Mouse (Mus musculus): ENCODE results near the gene Actl6b. TPM values are rescaled to one million over a fixed set of nuclear protein-coding genes. Genes with fewer than 3 reads are reported as not detected.
A peak's percentile ranks its signal among the peaks of the same experiment; 100 is the strongest.

The Actl6b gene
- polyA plus RNA-seq, 1 experiment = 0.25 TPM

- Histone ChIP-seq H3K36me3 (ENCODE audit: control insufficient read depth, insufficient read depth, low read length) (no peaks in the 10 kb centered on the region), H3K27ac (ENCODE audit: control insufficient read depth, insufficient read depth, low read depth, low read length) (no peak overlapping the region), H3K4me1 (ENCODE audit: control insufficient read depth, insufficient read depth, low read length) (peaks cover 26% of the 10 kb centered on the region)
Observed at GRCm38 (mm10) chr5:137607860-137608653, 54.7 kb downstream of the Actl6b start.

GRCm38 (mm10) chr5:137608654-137609190 is 55.4 kb downstream of the Actl6b start:
- Histone ChIP-seq H3K4me3 (ENCODE audit: control insufficient read depth, low read depth, low read length) (peak overlapping the region; percentile 50), H3K27ac (ENCODE audit: control insufficient read depth, insufficient read depth, low read depth, low read length) (no peak overlapping the region), H3K27me3 (ENCODE audit: control insufficient read depth, insufficient read depth, low read length) (no peaks in the 10 kb centered on the region), H3K36me3 (ENCODE audit: control insufficient read depth, insufficient read depth, low read length) (no peaks in the 10 kb centered on the region), H3K4me1 (ENCODE audit: control insufficient read depth, insufficient read depth, low read length) (peaks cover 26% of the 10 kb centered on the region)
- TF ChIP-seq POLR2A (IDR thresholded peaks at IDR 0.05; ENCODE audit: control insufficient read depth, low read depth, low read length) (no peak), CTCF (IDR thresholded peaks at IDR 0.05; ENCODE audit: control insufficient read depth, insufficient read depth, insufficient replicate concordance, low read depth, low read length) (no peak)

More at GRCm38 (mm10) chr5:137607860-137608653, 54.7 kb downstream of the Actl6b start:
- Histone ChIP-seq H3K27me3 (ENCODE audit: control insufficient read depth, insufficient read depth, low read length) (no peaks in the 10 kb centered on the region), H3K4me3 (ENCODE audit: control insufficient read depth, low read depth, low read length) (peak overlapping the region; percentile 50)
- TF ChIP-seq CTCF (IDR thresholded peaks at IDR 0.05; ENCODE audit: control insufficient read depth, insufficient read depth, insufficient replicate concordance, low read depth, low read length) (no peak), POLR2A (IDR thresholded peaks at IDR 0.05; ENCODE audit: control insufficient read depth, low read depth, low read length) (no peak)

- TF ChIP-seq CTCF (IDR thresholded peaks at IDR 0.05; ENCODE audit: control insufficient read depth, insufficient read depth, insufficient replicate concordance, low read depth, low read length) = no peak
- TF ChIP-seq POLR2A (IDR thresholded peaks at IDR 0.05; ENCODE audit: control insufficient read depth, low read depth, low read length) = no peak
- peaks cover 26% of the 10 kb centered on the region for H3K4me1 ChIP-seq (ENCODE audit: control insufficient read depth, insufficient read depth, low read length)
- H3K36me3 ChIP-seq (ENCODE audit: control insufficient read depth, insufficient read depth, low read length) = no peaks in the 10 kb centered on the region
- peak overlapping the region; percentile 30 for H3K4me3 ChIP-seq (ENCODE audit: control insufficient read depth, low read depth, low read length)
- no peaks in the 10 kb centered on the region for H3K27me3 ChIP-seq (ENCODE audit: control insufficient read depth, insufficient read depth, low read length)
- H3K27ac ChIP-seq (ENCODE audit: control insufficient read depth, insufficient read depth, low read depth, low read length) = no peak overlapping the region
Observed at GRCm38 (mm10) chr5:137609292-137609691, 56.0 kb downstream of the Actl6b start.

GRCm38 (mm10) chr5:137610056-137610455 is 56.7 kb downstream of the Actl6b start:
- no peaks in the 10 kb centered on the region for H3K36me3 ChIP-seq (ENCODE audit: control insufficient read depth, insufficient read depth, low read length)
- no peak for TF ChIP-seq POLR2A (IDR thresholded peaks at IDR 0.05; ENCODE audit: control insufficient read depth, low read depth, low read length)
- no peak for TF ChIP-seq CTCF (IDR thresholded peaks at IDR 0.05; ENCODE audit: control insufficient read depth, insufficient read depth, insufficient replicate concordance, low read depth, low read length)
- H3K4me1 ChIP-seq (ENCODE audit: control insufficient read depth, insufficient read depth, low read length) = peaks cover 26% of the 10 kb centered on the region
- no peaks in the 10 kb centered on the region for H3K27me3 ChIP-seq (ENCODE audit: control insufficient read depth, insufficient read depth, low read length)
- peak overlapping the region; percentile 49; the same call in 1 of the 2 replicates for H3K27ac ChIP-seq (ENCODE audit: control insufficient read depth, insufficient read depth, low read depth, low read length)
- H3K4me3 ChIP-seq (ENCODE audit: control insufficient read depth, low read depth, low read length) = peak overlapping the region; percentile 61

GRCm38 (mm10) chr5:137610548-137611244 is 57.4 kb downstream of the Actl6b start:
- H3K4me3 ChIP-seq (ENCODE audit: control insufficient read depth, low read depth, low read length) = peak overlapping the region; percentile 61
- no peaks in the 10 kb centered on the region for H3K27me3 ChIP-seq (ENCODE audit: control insufficient read depth, insufficient read depth, low read length)
- peaks cover 26% of the 10 kb centered on the region for H3K4me1 ChIP-seq (ENCODE audit: control insufficient read depth, insufficient read depth, low read length)
- H3K36me3 ChIP-seq (ENCODE audit: control insufficient read depth, insufficient read depth, low read length) = no peaks in the 10 kb centered on the region
- TF ChIP-seq POLR2A (IDR thresholded peaks at IDR 0.05; ENCODE audit: control insufficient read depth, low read depth, low read length) (no peak), CTCF (IDR thresholded peaks at IDR 0.05; ENCODE audit: control insufficient read depth, insufficient read depth, insufficient replicate concordance, low read depth, low read length) (no peak)
- H3K27ac ChIP-seq (ENCODE audit: control insufficient read depth, insufficient read depth, low read depth, low read length) = peak overlapping the region; percentile 80

GRCm38 (mm10) chr5:137611245-137611602 is 57.9 kb downstream of the Actl6b start:
- Histone ChIP-seq H3K4me1 (ENCODE audit: control insufficient read depth, insufficient read depth, low read length) (peaks cover 26% of the 10 kb centered on the region), H3K36me3 (ENCODE audit: control insufficient read depth, insufficient read depth, low read length) (no peaks in the 10 kb centered on the region)
- TF ChIP-seq POLR2A (IDR thresholded peaks at IDR 0.05; ENCODE audit: control insufficient read depth, low read depth, low read length) (no peak), CTCF (IDR thresholded peaks at IDR 0.05; ENCODE audit: control insufficient read depth, insufficient read depth, insufficient replicate concordance, low read depth, low read length) (no peak)

GRCm38 (mm10) chr5:137613076-137613475 is 59.8 kb downstream of the Actl6b start:
- TF ChIP-seq CTCF (IDR thresholded peaks at IDR 0.05; ENCODE audit: control insufficient read depth, insufficient read depth, insufficient replicate concordance, low read depth, low read length) (no peak), POLR2A (IDR thresholded peaks at IDR 0.05; ENCODE audit: control insufficient read depth, low read depth, low read length) (no peak; the same call in 1 of the 2 replicates)
- Histone ChIP-seq H3K4me3 (ENCODE audit: control insufficient read depth, low read depth, low read length) (no peak overlapping the region), H3K36me3 (ENCODE audit: control insufficient read depth, insufficient read depth, low read length) (no peaks in the 10 kb centered on the region), H3K27me3 (ENCODE audit: control insufficient read depth, insufficient read depth, low read length) (no peaks in the 10 kb centered on the region), H3K27ac (ENCODE audit: control insufficient read depth, insufficient read depth, low read depth, low read length) (peak overlapping the region; percentile 7), H3K4me1 (ENCODE audit: control insufficient read depth, insufficient read depth, low read length) (peaks cover 23% of the 10 kb centered on the region)

More at GRCm38 (mm10) chr5:137611245-137611602, 57.9 kb downstream of the Actl6b start:
- peak overlapping the region; percentile 80 for H3K27ac ChIP-seq (ENCODE audit: control insufficient read depth, insufficient read depth, low read depth, low read length)
- H3K27me3 ChIP-seq (ENCODE audit: control insufficient read depth, insufficient read depth, low read length) = no peaks in the 10 kb centered on the region
- peak overlapping the region; percentile 35 for H3K4me3 ChIP-seq (ENCODE audit: control insufficient read depth, low read depth, low read length)

All from testis, adult 2 months (tissue).